Mouse (Mus musculus): ENCODE results near the gene Nin. TPM values are rescaled to one million over a fixed set of nuclear protein-coding genes. Genes with fewer than 3 reads are reported as not detected.

Gene Nin
- 29.0 and 33.5 TPM in 2 replicates for total RNA-seq (2012; rRNA removed)
- 34.1 and 37.2 TPM in 2 replicates for total RNA-seq (2014; rRNA removed)
- 41.8 and 51.7 TPM in 2 replicates for polyA plus RNA-seq (2012; ENCODE audit: insufficient read length, low read depth)

GRCm38 (mm10) chr12:70113351-70113750 lies at the start of gene Nin:
TSS of gene Nin (minus strand) at chr12:70113717.
- no peak within 1 kb of the TSS for H3K9ac ChIP-seq (ENCODE audit: insufficient read depth, low read depth)
- peaks cover 0 to 28% of the 10 kb centered on the region in 2 experiments; a peak in 2 of 4 replicates for H3K4me1 ChIP-seq (ENCODE audit: control insufficient read depth in 1 of 2, insufficient read depth in 2 of 2)
- no peak within 1 kb of the TSS for H3K4me2 ChIP-seq (ENCODE audit: insufficient read depth, low read depth, poor library complexity, severe bottlenecking)
- in situ Hi-C loops (cut with MboI; ENCODE audit: low pct_ligation_motif_present, low pct_unique_long_range_greater_than_20kb, low sequenced_read_pairs) (no loop called here), dilution Hi-C loops (cut with MboI; ENCODE audit: extremely low pct_ligation_motif_present, extremely low pct_unique_long_range_greater_than_20kb, low sequenced_read_pairs) (no loop called here)
- no peak within 1 kb of the TSS for H3K4me3 ChIP-seq (replicated peaks in 1 of 3; ENCODE audit: low read depth in 2 of 3, low read length in 2 of 3, poor library complexity in 1 of 3)
- DNase-seq (ENCODE audit: extremely low read depth) = no peak
- no peaks in the 10 kb centered on the region for H3K36me3 ChIP-seq (replicated peaks in 1 of 2; ENCODE audit: control insufficient read depth in 1 of 2, insufficient read depth in 1 of 2, low read length in 1 of 2)
- no peaks in the 10 kb centered on the region for H3K9me3 ChIP-seq (replicated peaks; ENCODE audit: low read length)
- H3K27me3 ChIP-seq (replicated peaks) = peaks cover 13% of the 10 kb centered on the region
- no peak within 1 kb of the TSS for H3K27ac ChIP-seq (ENCODE audit: insufficient read depth, low read depth)
- TF ChIP-seq MAX (IDR thresholded peaks at IDR 0.05; ENCODE audit: low read length) = no peak
- TF ChIP-seq KAT2A (IDR thresholded peaks at IDR 0.05; ENCODE audit: insufficient replicate concordance, low read length) = no peak
- peaks cover 3% of the 10 kb centered on the region for H3K79me2 ChIP-seq (replicated peaks; ENCODE audit: control insufficient read depth, extremely low read depth, insufficient read depth, poor library complexity, severe bottlenecking)

GRCm38 (mm10) chr12:70161057-70161456 lies 47.5 kb upstream of the Nin start:
- H3K79me2 ChIP-seq (replicated peaks; ENCODE audit: control insufficient read depth, extremely low read depth, insufficient read depth, poor library complexity, severe bottlenecking) = no peaks in the 10 kb centered on the region
- H3K9me3 ChIP-seq (replicated peaks; ENCODE audit: low read length) = no peaks in the 10 kb centered on the region
- in situ Hi-C loops (cut with MboI; ENCODE audit: low pct_ligation_motif_present, low pct_unique_long_range_greater_than_20kb, low sequenced_read_pairs) (no loop called here), dilution Hi-C loops (cut with MboI; ENCODE audit: extremely low pct_ligation_motif_present, extremely low pct_unique_long_range_greater_than_20kb, low sequenced_read_pairs) (no loop called here)
- H3K27me3 ChIP-seq (replicated peaks) = no peaks in the 10 kb centered on the region
- no peak overlapping the region for H3K4me3 ChIP-seq (replicated peaks in 1 of 3; ENCODE audit: low read depth in 2 of 3, low read length in 2 of 3, poor library complexity in 1 of 3)
- DNase-seq (ENCODE audit: extremely low read depth) = no peak
- no peak for TF ChIP-seq CTCF (conservative IDR thresholded peaks at IDR 0.05 in 1 of 2, IDR thresholded peaks at IDR 0.05 in 1 of 2; ENCODE audit: low read depth in 2 of 2, low read length in 2 of 2)
- TF ChIP-seq TBP (conservative IDR thresholded peaks at IDR 0.05; ENCODE audit: low read depth, low read length) = no peak
- TF ChIP-seq GABPA (IDR thresholded peaks at IDR 0.05; ENCODE audit: insufficient replicate concordance, low read depth, low read length) = no peak
- TF ChIP-seq USF1 (IDR thresholded peaks at IDR 0.05; ENCODE audit: low read depth, low read length) = no peak
- H3K4me2 ChIP-seq (ENCODE audit: insufficient read depth, low read depth, poor library complexity, severe bottlenecking) = no peak overlapping the region
- H3K27ac ChIP-seq (ENCODE audit: insufficient read depth, low read depth) = no peak overlapping the region
- H3K36me3 ChIP-seq (replicated peaks in 1 of 2; ENCODE audit: control insufficient read depth in 1 of 2, insufficient read depth in 1 of 2, low read length in 1 of 2) = no peaks in the 10 kb centered on the region
- H3K4me1 ChIP-seq (ENCODE audit: control insufficient read depth in 1 of 2, insufficient read depth in 2 of 2) = peaks cover 0 to 6% of the 10 kb centered on the region in 2 experiments; a peak in 1 of 4 replicates
- no peak overlapping the region for H3K9ac ChIP-seq (ENCODE audit: insufficient read depth, low read depth)

GRCm38 (mm10) chr12:70157292-70158066 lies 44.0 kb upstream of the Nin start:
- TF ChIP-seq RAD21 (IDR thresholded peaks at IDR 0.05; ENCODE audit: low read depth, low read length) (no peak), ZMIZ1 (IDR thresholded peaks at IDR 0.05; ENCODE audit: low read depth, low read length) (no peak), HCFC1 (IDR thresholded peaks at IDR 0.05; ENCODE audit: low read depth, low read length) (no peak), MXI1 (IDR thresholded peaks at IDR 0.05; ENCODE audit: low read depth, low read length) (no peak), POLR2A (IDR thresholded peaks at IDR 0.05; ENCODE audit: low read depth, low read length) (no peak), JUND (conservative IDR thresholded peaks at IDR 0.05; ENCODE audit: low read depth, low read length) (no peak), RCOR1 (conservative IDR thresholded peaks at IDR 0.05; ENCODE audit: low read depth, low read length) (no peak)
- no peaks in the 10 kb centered on the region for H3K9me3 ChIP-seq (replicated peaks; ENCODE audit: low read length)
- no peaks in the 10 kb centered on the region for H3K27me3 ChIP-seq (replicated peaks)
- no peaks in the 10 kb centered on the region for H3K79me2 ChIP-seq (replicated peaks; ENCODE audit: control insufficient read depth, extremely low read depth, insufficient read depth, poor library complexity, severe bottlenecking)
- no peak overlapping the region for H3K4me2 ChIP-seq (ENCODE audit: insufficient read depth, low read depth, poor library complexity, severe bottlenecking)
- dilution Hi-C loops (cut with MboI; ENCODE audit: extremely low pct_ligation_motif_present, extremely low pct_unique_long_range_greater_than_20kb, low sequenced_read_pairs) (no loop called here), in situ Hi-C loops (cut with MboI; ENCODE audit: low pct_ligation_motif_present, low pct_unique_long_range_greater_than_20kb, low sequenced_read_pairs) (no loop called here)
- no peak overlapping the region for H3K27ac ChIP-seq (ENCODE audit: insufficient read depth, low read depth)
- H3K4me3 ChIP-seq (replicated peaks in 1 of 3; ENCODE audit: low read depth in 2 of 3, low read length in 2 of 3, poor library complexity in 1 of 3) = no peak overlapping the region
- no peak for DNase-seq (ENCODE audit: extremely low read depth)
- H3K4me1 ChIP-seq (ENCODE audit: control insufficient read depth in 1 of 2, insufficient read depth in 2 of 2) = peaks cover 0 to 10% of the 10 kb centered on the region in 2 experiments; a peak in 1 of 4 replicates
- no peak overlapping the region for H3K9ac ChIP-seq (ENCODE audit: insufficient read depth, low read depth)
- H3K36me3 ChIP-seq (replicated peaks in 1 of 2; ENCODE audit: control insufficient read depth in 1 of 2, insufficient read depth in 1 of 2, low read length in 1 of 2) = no peaks in the 10 kb centered on the region

Measured in CH12.LX (cell line).